Mouse (Mus musculus) hindbrain, embryonic 16.5 days (tissue): ENCODE results near the gene Adcy4. TPM values are rescaled to one million over a fixed set of nuclear protein-coding genes. Genes with fewer than 3 reads are reported as not detected.
A peak's percentile ranks its signal among the peaks of the same experiment; 100 is the strongest.

ENCODE experiments used
- ATAC-seq: fragments of 200-750 bp; cut with Nextera tagmentation; 2 replicates; pipeline ENCODE4 v1.8.0; 2017; ENCODE audit warnings: moderate TSS enrichment, moderate library complexity
- H3K27ac ChIP-seq: fragments of 300-500 bp; sonication (generic); 2 replicates; pipeline ENCODE4 v1.5.1; 2014; ENCODE audit warnings: low read depth, mild to moderate bottlenecking, control low read depth, low read length, moderate library complexity
- H3K27me3 ChIP-seq: fragments of 300-500 bp; sonication (generic); replicated peaks from 2 replicates; pipeline ENCODE4 v1.6.1; 2014; ENCODE audit warnings: low read length; ENCODE audit not compliant: control insufficient read depth, insufficient read depth
- H3K36me3 ChIP-seq: fragments of 300-500 bp; sonication (generic); 2 replicates; pipeline ENCODE4 v1.6.1; 2014; ENCODE audit warnings: mild to moderate bottlenecking, low read length, moderate library complexity, mixed read lengths; ENCODE audit not compliant: control insufficient read depth, insufficient read depth
- H3K4me1 ChIP-seq: fragments of 300-500 bp; sonication (generic); 2 replicates; pipeline ENCODE4 v1.6.1; 2014; ENCODE audit warnings: low read depth, low read length; ENCODE audit not compliant: control insufficient read depth, insufficient read depth
- H3K4me2 ChIP-seq: fragments of 300-500 bp; sonication (generic); 2 replicates; pipeline ENCODE4 v1.6.1; 2014; ENCODE audit warnings: mild to moderate bottlenecking, low read length, control low read depth, moderate library complexity
- H3K4me3 ChIP-seq: fragments of 300-500 bp; sonication (generic); 2 replicates; pipeline ENCODE4 v1.5.1; 2014; ENCODE audit warnings: mild to moderate bottlenecking, low read length, control low read depth, moderate library complexity
- H3K9ac ChIP-seq: fragments of 300-500 bp; sonication (generic); 2 replicates; pipeline ENCODE4 v1.6.1; 2014; ENCODE audit warnings: low read depth, mild to moderate bottlenecking, control low read depth, low read length, moderate library complexity
- H3K9me3 ChIP-seq: fragments of 300-500 bp; sonication (generic); 2 replicates; pipeline ENCODE4 v1.6.1; 2014; ENCODE audit warnings: mild to moderate bottlenecking, low read length, moderate library complexity; ENCODE audit not compliant: control insufficient read depth
- WGBS: fragments of 180-500 bp; shearing (Covaris S2); extraction: QIAGEN DNeasy Blood & Tissue Kit; methylation state at CpG from one replicate; pipeline ENCODE4 v1.1.7; 2014; 5-methylcytosine and 5-hydroxymethylcytosine counted together
- polyA plus RNA-seq: library from polyadenylated mRNA; unstranded; fragments of >200 nt; fragmentation: Nextera tagmentation; extraction: Ambion mirVana; gene quantifications from 2 replicates; pipeline ENCODE4 v1.2.1, GENCODE M21; 2015

Gene Adcy4
- polyA plus RNA-seq, 1 experiment from 2014 or later, result 3.5 TPM

- Histone ChIP-seq H3K9me3 (no peaks in the 10 kb centered on the region), H3K27ac (no peak overlapping the region), H3K36me3 (no peaks in the 10 kb centered on the region), H3K9ac (no peak overlapping the region), H3K27me3 (0 out of 2 replicates have a peak, but pooled peaks cover 3% of the 10 kb centered on the region), H3K4me2 (no peak overlapping the region), H3K4me3 (no peak overlapping the region), H3K4me1 (no peaks in the 10 kb centered on the region)
- 84% methylated on average over 14 of the region's 15 CpGs for WGBS
- no peak for ATAC-seq
These were observed 11.7 kb upstream of the Adcy4 start for GRCm38 (mm10) chr14:55795380-55796163.

DNA sequence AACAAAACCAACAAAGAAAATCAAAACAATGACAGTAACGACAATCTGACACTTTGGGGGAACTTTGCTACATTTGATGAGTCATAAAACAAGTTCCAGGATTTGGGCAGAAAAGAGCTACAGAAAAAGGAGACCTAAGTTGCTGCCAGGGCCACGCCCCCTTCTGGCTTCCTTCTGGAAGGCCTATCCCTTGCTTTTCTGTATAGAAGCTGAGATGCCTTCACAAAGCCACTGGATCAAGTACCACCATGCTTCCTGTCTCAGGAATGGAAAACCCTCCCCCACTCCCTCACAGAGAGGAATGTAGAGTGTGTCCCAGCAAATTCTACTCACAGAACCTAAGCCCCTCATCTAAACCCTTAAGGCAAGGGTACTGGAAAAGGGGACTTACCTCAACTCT, 10.1 kb upstream of the Adcy4 start:
- H3K4me2 ChIP-seq, result no peak overlapping the region
- no peak overlapping the region for H3K4me3 ChIP-seq
- H3K9me3 ChIP-seq, result no peaks in the 10 kb centered on the region
- H3K9ac ChIP-seq, result no peak overlapping the region
- no peaks in the 10 kb centered on the region for H3K4me1 ChIP-seq
- H3K27ac ChIP-seq, result no peak overlapping the region
- ATAC-seq, result no peak
- peaks cover 10% of the 10 kb centered on the region for H3K27me3 ChIP-seq
- 70% methylated on average over 2 of the region's 2 CpGs for WGBS
- H3K36me3 ChIP-seq, result no peaks in the 10 kb centered on the region

GRCm38 (mm10) chr14:55793461-55793860, 9.6 kb upstream of the Adcy4 start:
- peaks cover 15% of the 10 kb centered on the region for H3K27me3 ChIP-seq
- H3K9me3 ChIP-seq, result no peaks in the 10 kb centered on the region
- H3K27ac ChIP-seq, result no peak overlapping the region
- WGBS, result 81% methylated on average over 2 of the region's 2 CpGs
- H3K4me2 ChIP-seq, result no peak overlapping the region
- no peak overlapping the region for H3K9ac ChIP-seq
- H3K36me3 ChIP-seq, result no peaks in the 10 kb centered on the region
- no peaks in the 10 kb centered on the region for H3K4me1 ChIP-seq
- no peak for ATAC-seq
- no peak overlapping the region for H3K4me3 ChIP-seq

DNA sequence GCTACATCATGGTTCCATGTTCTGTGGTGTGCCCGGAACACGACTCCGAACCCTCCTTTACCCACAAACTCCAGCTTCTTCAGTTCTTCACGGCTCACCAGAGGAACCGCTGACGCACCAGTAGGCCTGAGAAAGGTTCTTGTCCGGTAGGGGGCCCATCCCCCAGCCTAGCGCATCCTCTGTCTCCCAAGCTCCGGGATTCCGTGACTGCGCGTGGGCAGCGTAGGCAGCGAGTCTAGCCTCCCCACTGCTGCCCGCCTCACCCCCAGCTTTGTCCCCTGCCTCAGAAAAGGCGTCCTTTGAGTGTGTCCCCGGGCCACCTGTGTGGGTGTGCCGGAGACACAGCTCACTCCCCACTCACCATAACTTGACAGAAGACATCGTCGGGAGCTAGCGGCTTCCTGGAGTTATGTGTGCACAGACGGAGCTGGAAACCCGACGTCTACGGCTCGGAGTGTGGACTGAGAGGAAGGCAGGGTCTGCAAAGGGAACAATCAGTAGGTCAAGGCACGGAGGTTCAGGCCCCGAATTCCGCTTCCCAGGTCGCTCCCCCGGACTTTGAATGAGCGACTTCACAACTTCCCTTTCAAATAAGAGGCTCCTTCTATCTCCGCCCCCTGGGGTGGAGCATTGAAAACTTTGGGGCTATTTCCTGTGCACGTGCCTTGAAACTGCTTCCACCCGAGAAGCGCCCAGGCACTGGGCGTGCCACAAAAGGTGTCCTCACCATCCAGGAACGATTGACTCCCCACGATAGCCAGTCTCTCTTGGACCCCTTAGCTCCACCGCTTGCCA, 4.6 kb upstream of the Adcy4 start, which contains the start of gene Ripk3:
Ripk3 (minus strand) TSS at position 610 of the 795 bp plus-strand sequence.
- peak within 1 kb of the TSS; percentile 10 for H3K4me3 ChIP-seq
- H3K9me3 ChIP-seq, result no peaks in the 10 kb centered on the region
- peaks cover 8% of the 10 kb centered on the region for H3K4me1 ChIP-seq
- 5% methylated on average over 40 of the region's 40 CpGs for WGBS
- peaks cover 55% of the 10 kb centered on the region for H3K27me3 ChIP-seq
- no peak within 1 kb of the TSS for H3K27ac ChIP-seq
- no peak within 1 kb of the TSS; the same call in 1 of the 2 replicates for H3K9ac ChIP-seq
- no peaks in the 10 kb centered on the region for H3K36me3 ChIP-seq
- H3K4me2 ChIP-seq, result peak within 1 kb of the TSS; percentile 52
- ATAC-seq, result no peak

GRCm38 (mm10) chr14:55787731-55788130, 3.8 kb upstream of the Adcy4 start:
- Histone ChIP-seq H3K4me1 (peaks cover 10% of the 10 kb centered on the region), H3K4me2 (no peak overlapping the region), H3K9me3 (no peaks in the 10 kb centered on the region), H3K4me3 (no peak overlapping the region), H3K27me3 (peaks cover 59% of the 10 kb centered on the region), H3K27ac (no peak overlapping the region), H3K9ac (no peak overlapping the region), H3K36me3 (no peaks in the 10 kb centered on the region)
- 35% methylated on average over 11 of the region's 11 CpGs for WGBS
- ATAC-seq, result no peak

- H3K36me3 ChIP-seq, result no peaks in the 10 kb centered on the region
- no peak overlapping the region for H3K4me3 ChIP-seq
- H3K4me1 ChIP-seq, result peaks cover 16% of the 10 kb centered on the region
- peaks cover 67% of the 10 kb centered on the region for H3K27me3 ChIP-seq
- H3K27ac ChIP-seq, result no peak overlapping the region
- no peaks in the 10 kb centered on the region for H3K9me3 ChIP-seq
- H3K4me2 ChIP-seq, result no peak overlapping the region
- 24% methylated on average over 6 of the region's 6 CpGs for WGBS
- no peak overlapping the region for H3K9ac ChIP-seq
- ATAC-seq, result no peak
These were observed 1.3 kb upstream of the Adcy4 start for GRCm38 (mm10) chr14:55785195-55785594.

DNA sequence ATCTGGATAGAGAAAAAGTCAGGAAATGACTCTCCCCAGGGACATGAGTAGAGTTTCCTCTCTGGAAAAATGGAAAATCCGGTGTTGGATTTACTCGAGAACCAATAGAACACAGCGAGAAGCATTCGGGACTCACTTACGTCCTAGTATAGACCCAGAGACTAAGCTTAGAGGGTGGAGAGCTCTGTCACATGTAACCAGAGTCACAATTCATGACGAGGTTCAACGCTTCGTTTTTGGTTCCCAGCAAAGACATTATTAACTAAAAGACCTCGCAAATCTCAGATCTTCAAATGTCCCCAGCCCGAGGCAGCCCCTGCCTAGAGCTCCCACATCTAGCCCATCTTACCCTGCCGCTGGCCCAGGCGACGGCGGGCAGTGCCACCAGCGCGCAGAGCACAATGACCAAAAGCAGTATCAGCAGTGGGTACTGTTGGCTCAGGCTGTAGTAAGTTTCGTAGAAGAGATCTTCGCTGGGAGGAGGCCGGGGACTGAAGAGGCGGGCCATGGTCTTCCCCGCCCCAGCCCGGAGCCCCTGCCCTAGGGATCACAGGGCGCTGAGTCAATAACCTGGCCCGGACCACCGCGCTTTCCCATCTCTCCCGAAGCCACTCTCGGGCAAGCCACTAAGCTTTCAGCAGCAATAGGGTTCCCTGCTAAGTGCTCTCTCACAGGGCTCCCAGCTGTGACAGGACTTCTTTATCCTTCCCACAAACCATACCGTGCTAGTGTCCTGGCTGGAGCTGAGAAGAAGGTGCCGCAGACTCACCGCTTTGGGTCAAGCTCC, 531 bp downstream of the Adcy4 start:
- 2% methylated on average over 31 of the region's 31 CpGs for WGBS
- H3K4me1 ChIP-seq, result peaks cover 15% of the 10 kb centered on the region
- ATAC-seq, result no peak
- H3K9me3 ChIP-seq, result no peaks in the 10 kb centered on the region
- H3K4me2 ChIP-seq, result peak overlapping the region; percentile 52
- peaks cover 56% of the 10 kb centered on the region for H3K27me3 ChIP-seq
- H3K9ac ChIP-seq, result peak overlapping the region; percentile 57
- H3K36me3 ChIP-seq, result no peaks in the 10 kb centered on the region
- H3K27ac ChIP-seq, result peak overlapping the region; percentile 33; the same call in 1 of the 2 replicates
- H3K4me3 ChIP-seq, result peak overlapping the region; percentile 35

DNA sequence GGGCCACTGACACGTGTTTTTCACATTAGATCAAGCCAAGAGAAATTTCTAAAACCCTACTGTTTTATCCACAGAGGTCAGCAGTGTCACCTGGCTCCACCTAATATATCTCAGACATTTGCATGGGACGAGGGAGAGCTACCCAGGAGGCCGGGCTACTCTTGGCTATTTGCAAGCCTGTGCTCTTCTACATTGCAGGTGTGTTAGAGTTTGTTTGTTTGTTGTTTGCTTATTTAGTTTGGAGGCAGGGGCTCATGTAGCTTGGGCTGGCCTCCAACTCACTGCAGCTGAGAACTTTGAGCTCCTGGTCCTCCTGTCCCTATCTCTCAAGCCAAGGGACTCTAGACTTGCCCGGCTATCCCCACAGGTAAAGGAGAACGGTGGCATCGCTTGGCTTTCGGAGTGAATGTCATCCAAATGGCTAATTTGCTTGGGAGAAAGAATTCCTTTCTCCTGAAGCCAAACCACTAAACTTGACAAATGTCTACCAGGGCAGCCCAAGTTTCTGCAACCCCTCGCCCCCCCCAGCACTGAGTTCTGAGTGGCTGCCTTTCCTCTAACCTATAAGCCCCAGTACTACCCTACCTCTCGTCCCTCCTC, 1.4 kb downstream of the Adcy4 start:
- Histone ChIP-seq H3K27ac (no peak overlapping the region), H3K9me3 (no peaks in the 10 kb centered on the region), H3K36me3 (no peaks in the 10 kb centered on the region), H3K4me1 (peaks cover 13% of the 10 kb centered on the region), H3K4me3 (no peak overlapping the region), H3K4me2 (peak overlapping the region; percentile 52), H3K27me3 (peaks cover 47% of the 10 kb centered on the region), H3K9ac (no peak overlapping the region)
- WGBS, result 56% methylated on average over 9 of the region's 9 CpGs
- ATAC-seq, result no peak
